Mouse (Mus musculus) CH12.LX (cell line): ENCODE data around the gene Rpusd3. TPM values are rescaled to one million over a fixed set of nuclear protein-coding genes. Genes with fewer than 3 reads are reported as not detected.

Experiments
- DNase-seq: peaks from one replicate; pipeline ENCODE4 v3.0.0-alpha.2; 2013; ENCODE audit errors: extremely low read depth
- H3K27ac ChIP-seq: 2 replicates; pipeline ENCODE4 v1.5.1; 2012; ENCODE audit warnings: low read depth, mild to moderate bottlenecking, control low read depth, moderate library complexity; ENCODE audit not compliant: insufficient read depth
- H3K27me3 ChIP-seq: replicated peaks from 2 replicates; pipeline ENCODE3; 2012; ENCODE audit warnings: inconsistent platforms
- H3K36me3 ChIP-seq, 2 experiments: replicated peaks in 1 of 2; 2 replicates each; pipeline versions ENCODE3 to v1.6.1; 2012; ENCODE audit warnings: inconsistent platforms in 1 of 2, low read length in 1 of 2, mild to moderate bottlenecking in 1 of 2, mixed read lengths in 1 of 2, moderate library complexity in 1 of 2; ENCODE audit not compliant: control insufficient read depth in 1 of 2, insufficient read depth in 1 of 2
- H3K4me1 ChIP-seq, 2 experiments: 2 replicates each; pipeline ENCODE4 v1.6.1; 2012; ENCODE audit warnings: inconsistent platforms in 1 of 2, moderate library complexity in 1 of 2; ENCODE audit not compliant: insufficient read depth in 2 of 2, control insufficient read depth in 1 of 2
- H3K4me2 ChIP-seq: 2 replicates; pipeline ENCODE4 v1.6.1; 2012; ENCODE audit warnings: low read depth, mild to moderate bottlenecking, control low read depth; ENCODE audit not compliant: poor library complexity, insufficient read depth, severe bottlenecking
- H3K4me3 ChIP-seq, 3 experiments: fragments of 150-350 bp in 1 of 3; sonication (generic) in 1 of 3; replicated peaks in 1 of 3; 2 replicates each; pipeline versions ENCODE3 to v1.5.1; 2011 to 2012; ENCODE audit warnings: low read depth in 2 of 3, low read length in 2 of 3, mild to moderate bottlenecking in 2 of 3, moderate library complexity in 2 of 3, control low read depth in 1 of 3, improper control_type of control experiment in 1 of 3, inconsistent platforms in 1 of 3, mixed read lengths in 1 of 3; ENCODE audit not compliant: poor library complexity in 1 of 3
- H3K79me2 ChIP-seq: replicated peaks from 2 replicates; pipeline ENCODE4 v1.6.1; 2012; ENCODE audit warnings: mild to moderate bottlenecking, moderate library complexity; ENCODE audit not compliant: control insufficient read depth, poor library complexity, insufficient read depth, severe bottlenecking; ENCODE audit errors: extremely low read depth
- H3K9ac ChIP-seq: 2 replicates; pipeline ENCODE4 v1.6.1; 2012; ENCODE audit warnings: low read depth, mild to moderate bottlenecking, control low read depth, moderate library complexity; ENCODE audit not compliant: insufficient read depth
- H3K9me3 ChIP-seq: replicated peaks from 2 replicates; pipeline ENCODE3; 2012; ENCODE audit warnings: low read length, inconsistent platforms, mixed read lengths
- BHLHE40 ChIP-seq: IDR thresholded peaks from 2 replicates; pipeline ENCODE4 v1.6.1; 2011; ENCODE audit warnings: mild to moderate bottlenecking, low read depth, low read length, improper control_type of control experiment
- CHD1 ChIP-seq: IDR thresholded peaks from 2 replicates; pipeline ENCODE4 v1.6.1; 2012; ENCODE audit warnings: low read depth, low read length, improper control_type of control experiment, inconsistent platforms
- CHD2 ChIP-seq: IDR thresholded peaks from 2 replicates; pipeline ENCODE4 v1.6.1; 2011; ENCODE audit warnings: low read length, improper control_type of control experiment
- CTCF ChIP-seq, 2 experiments: IDR thresholded peaks in 1 of 2; conservative IDR thresholded peaks in 1 of 2; 2 replicates each; pipeline ENCODE4 v1.5.1; 2011 to 2012; ENCODE audit warnings: low read depth in 2 of 2, low read length in 2 of 2, improper control_type of control experiment in 1 of 2, inconsistent platforms in 1 of 2, mild to moderate bottlenecking in 1 of 2, moderate library complexity in 1 of 2
- E2F4 ChIP-seq: IDR thresholded peaks from 2 replicates; pipeline ENCODE4 v1.6.1; 2011; ENCODE audit warnings: low read depth, low read length, improper control_type of control experiment; ENCODE audit not compliant: insufficient replicate concordance
- ELF1 ChIP-seq: IDR thresholded peaks from 2 replicates; pipeline ENCODE4 v1.6.1; 2014; ENCODE audit warnings: low read depth, mild to moderate bottlenecking, inconsistent platforms, low read length, improper control_type of control experiment
- EP300 ChIP-seq: IDR thresholded peaks from 2 replicates; pipeline ENCODE4 v1.6.1; 2011; ENCODE audit warnings: low read length, improper control_type of control experiment
- ETS1 ChIP-seq: conservative IDR thresholded peaks from 2 replicates; pipeline ENCODE4 v1.6.1; 2012; ENCODE audit warnings: low read depth, mild to moderate bottlenecking, inconsistent platforms, low read length, improper control_type of control experiment, moderate library complexity
- GABPA ChIP-seq: IDR thresholded peaks from 2 replicates; pipeline ENCODE4 v1.6.1; 2012; ENCODE audit warnings: low read depth, low read length, improper control_type of control experiment, inconsistent platforms; ENCODE audit not compliant: insufficient replicate concordance
- HCFC1 ChIP-seq: IDR thresholded peaks from 2 replicates; pipeline ENCODE4 v1.6.1; 2012; ENCODE audit warnings: low read depth, mild to moderate bottlenecking, inconsistent platforms, low read length, improper control_type of control experiment
- IRF4 ChIP-seq: IDR thresholded peaks from 2 replicates; pipeline ENCODE4 v1.6.1; 2014; ENCODE audit warnings: low read depth, mild to moderate bottlenecking, inconsistent platforms, low read length, improper control_type of control experiment
- JUN ChIP-seq: IDR thresholded peaks from 2 replicates; pipeline ENCODE4 v1.6.1; 2011; ENCODE audit warnings: low read depth, mild to moderate bottlenecking, low read length, improper control_type of control experiment, moderate library complexity; ENCODE audit not compliant: insufficient read depth
- JUND ChIP-seq: conservative IDR thresholded peaks from 2 replicates; pipeline ENCODE4 v1.6.1; 2011; ENCODE audit warnings: low read depth, low read length, improper control_type of control experiment
- KAT2A ChIP-seq: IDR thresholded peaks from 2 replicates; pipeline ENCODE4 v1.6.1; 2012; ENCODE audit warnings: low read length, improper control_type of control experiment, inconsistent platforms; ENCODE audit not compliant: insufficient replicate concordance
- MAFK ChIP-seq: IDR thresholded peaks from 2 replicates; pipeline ENCODE4 v1.6.1; 2011; ENCODE audit warnings: low read length, improper control_type of control experiment; ENCODE audit not compliant: insufficient replicate concordance
- MAX ChIP-seq: IDR thresholded peaks from 2 replicates; pipeline ENCODE4 v1.6.1; 2011; ENCODE audit warnings: low read length, improper control_type of control experiment
- MAZ ChIP-seq: IDR thresholded peaks from 2 replicates; pipeline ENCODE4 v1.6.1; 2012; ENCODE audit warnings: low read depth, mild to moderate bottlenecking, inconsistent platforms, low read length, improper control_type of control experiment, moderate library complexity
- MEF2A ChIP-seq: IDR thresholded peaks from 2 replicates; pipeline ENCODE4 v1.6.1; 2014; ENCODE audit warnings: low read depth, mild to moderate bottlenecking, inconsistent platforms, low read length, improper control_type of control experiment, borderline replicate concordance
- MXI1 ChIP-seq: IDR thresholded peaks from 2 replicates; pipeline ENCODE4 v1.6.1; 2011; ENCODE audit warnings: mild to moderate bottlenecking, low read depth, low read length, improper control_type of control experiment
- MYC ChIP-seq: IDR thresholded peaks from 2 replicates; pipeline ENCODE4 v1.6.1; 2011; ENCODE audit warnings: low read depth, mild to moderate bottlenecking, improper control_type of control experiment, low read length
- NELFE ChIP-seq: IDR thresholded peaks from 2 replicates; pipeline ENCODE4 v1.6.1; 2011; ENCODE audit warnings: low read depth, low read length, improper control_type of control experiment
- NRF1 ChIP-seq: IDR thresholded peaks from 2 replicates; pipeline ENCODE4 v1.6.1; 2014; ENCODE audit warnings: low read depth, mild to moderate bottlenecking, inconsistent platforms, low read length, improper control_type of control experiment, moderate library complexity
- PAX5 ChIP-seq: IDR thresholded peaks from 2 replicates; pipeline ENCODE4 v1.6.1; 2012; ENCODE audit warnings: low read length, inconsistent platforms, mixed read lengths
- POLR2A ChIP-seq: IDR thresholded peaks from 2 replicates; pipeline ENCODE4 v1.6.1; 2011; ENCODE audit warnings: low read depth, mild to moderate bottlenecking, improper control_type of control experiment, low read length
- POLR2AphosphoS2 ChIP-seq: IDR thresholded peaks from 2 replicates; pipeline ENCODE4 v1.6.1; 2011; ENCODE audit warnings: low read depth, low read length, improper control_type of control experiment
- RAD21 ChIP-seq: IDR thresholded peaks from 2 replicates; pipeline ENCODE4 v1.6.1; 2011; ENCODE audit warnings: low read depth, mild to moderate bottlenecking, low read length, improper control_type of control experiment, moderate library complexity
- RCOR1 ChIP-seq: conservative IDR thresholded peaks from 2 replicates; pipeline ENCODE4 v1.6.1; 2012; ENCODE audit warnings: low read depth, mild to moderate bottlenecking, inconsistent platforms, low read length, improper control_type of control experiment
- SIN3A ChIP-seq: IDR thresholded peaks from 2 replicates; pipeline ENCODE4 v1.6.1; 2012; ENCODE audit warnings: low read length, improper control_type of control experiment, inconsistent platforms
- SMC3 ChIP-seq: IDR thresholded peaks from 2 replicates; pipeline ENCODE4 v1.6.1; 2011; ENCODE audit warnings: low read depth, low read length, improper control_type of control experiment
- TBP ChIP-seq: conservative IDR thresholded peaks from 2 replicates; pipeline ENCODE4 v1.6.1; 2011; ENCODE audit warnings: low read depth, low read length, improper control_type of control experiment
- TCF12 ChIP-seq: IDR thresholded peaks from 2 replicates; pipeline ENCODE4 v1.6.1; 2014; ENCODE audit warnings: low read depth, mild to moderate bottlenecking, inconsistent platforms, low read length, improper control_type of control experiment
- UBTF ChIP-seq: IDR thresholded peaks from 2 replicates; pipeline ENCODE4 v1.6.1; 2012; ENCODE audit warnings: low read depth, mild to moderate bottlenecking, inconsistent platforms, low read length, improper control_type of control experiment, moderate library complexity
- USF1 ChIP-seq: IDR thresholded peaks from 2 replicates; pipeline ENCODE4 v1.6.1; 2014; ENCODE audit warnings: low read depth, mild to moderate bottlenecking, inconsistent platforms, low read length, improper control_type of control experiment
- USF2 ChIP-seq: conservative IDR thresholded peaks from 2 replicates; pipeline ENCODE4 v1.6.1; 2011; ENCODE audit warnings: low read depth, low read length, improper control_type of control experiment
- ZC3H11A ChIP-seq: IDR thresholded peaks from 2 replicates; pipeline ENCODE4 v1.6.1; 2012; ENCODE audit warnings: low read depth, mild to moderate bottlenecking, inconsistent platforms, low read length, improper control_type of control experiment
- ZKSCAN1 ChIP-seq: IDR thresholded peaks from 2 replicates; pipeline ENCODE4 v1.6.1; 2012; ENCODE audit warnings: low read depth, inconsistent platforms, low read length, improper control_type of control experiment, borderline replicate concordance
- ZMIZ1 ChIP-seq: IDR thresholded peaks from 2 replicates; pipeline ENCODE4 v1.6.1; 2012; ENCODE audit warnings: low read depth, mild to moderate bottlenecking, inconsistent platforms, low read length, improper control_type of control experiment
- ZNF384 ChIP-seq: IDR thresholded peaks from 2 replicates; pipeline ENCODE4 v1.6.1; 2012; ENCODE audit warnings: low read depth, low read length, improper control_type of control experiment, inconsistent platforms
- dilution Hi-C: fragments of 300-500 bp; cut with MboI; formaldehyde crosslinking; loops from 2 replicates; pipeline ENCODE4 v1.14.3; 2020; ENCODE audit warnings: low sequenced_read_pairs; ENCODE audit not compliant: extremely low pct_unique_long_range_greater_than_20kb, extremely low pct_ligation_motif_present
- in situ Hi-C: fragments of 300-500 bp; cut with MboI; formaldehyde crosslinking; loops from 3 replicates; pipeline ENCODE4 v1.14.3; 2019; ENCODE audit warnings: low sequenced_read_pairs, low pct_ligation_motif_present, low pct_unique_long_range_greater_than_20kb, mixed read lengths
- polyA plus RNA-seq: library from polyadenylated mRNA; unstranded; fragments of >175 nt; gene quantifications from 2 replicates; pipeline ENCODE4 v1.2.1, GENCODE M21; 2012; ENCODE audit warnings: low read depth; ENCODE audit not compliant: insufficient read length
- total RNA-seq, 2 experiments: library from RNA; depleted of rRNA; stranded (reverse); fragments of 300-350 nt in 1 of 2; fragments of >200 nt in 1 of 2; gene quantifications; 2 replicates each; pipeline ENCODE4 v1.2.3; 2012 to 2014

Gene Rpusd3
- total and polyA plus RNA-seq, 3 experiments, result 22.1 to 26.5 (median 26.3) TPM

DNA sequence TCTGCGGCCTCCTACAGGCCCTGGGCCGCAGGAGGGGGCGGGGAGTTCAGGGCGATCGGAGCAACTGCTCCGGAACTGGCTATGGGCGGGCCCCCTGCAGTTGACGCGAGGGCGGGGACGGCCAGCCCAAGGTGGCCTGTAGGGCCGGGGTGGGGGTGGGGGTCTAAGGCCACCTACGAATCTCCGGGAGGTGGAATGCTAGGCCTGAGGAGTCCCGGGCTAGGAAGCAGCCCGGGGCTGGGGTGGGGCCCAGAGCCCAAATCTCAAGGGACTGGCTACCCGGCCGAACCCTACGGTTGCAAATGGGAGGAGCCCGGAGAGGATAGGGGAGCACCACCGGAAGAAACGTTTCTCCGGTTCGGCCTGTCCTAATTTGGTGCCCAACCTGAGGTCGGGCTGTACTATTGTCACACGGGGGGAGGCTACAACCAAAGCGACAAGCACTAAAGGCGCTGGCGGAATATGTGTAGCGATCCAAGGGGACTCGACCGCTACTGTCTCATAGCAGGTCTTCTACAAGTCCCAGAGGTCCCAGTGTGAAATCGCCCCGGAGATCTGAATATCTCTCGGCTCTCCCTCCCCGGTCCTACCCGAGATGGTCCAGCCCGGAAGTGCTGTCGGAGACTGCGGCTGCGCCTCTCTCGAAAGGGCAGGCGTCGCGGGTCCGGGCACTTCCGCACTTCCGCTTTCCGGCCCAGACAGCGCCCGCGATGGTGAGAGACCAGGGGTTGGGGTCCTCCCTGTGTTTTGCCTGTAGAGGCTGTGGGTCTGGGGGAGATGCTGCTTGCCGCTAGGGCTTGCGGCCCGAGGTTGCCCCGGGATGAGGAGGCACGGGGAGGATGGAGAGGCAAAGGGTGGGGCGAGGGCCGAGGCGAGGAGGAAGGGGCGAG, 41.4 kb downstream of the Rpusd3 start, which contains the start of the genes Tada3 and Arpc4:
Gene Tada3 (minus strand): TSS at position 388 of the 890 bp plus-strand sequence.
Gene Arpc4 (plus strand): TSS at position 620 of the 890 bp plus-strand sequence.
- TF ChIP-seq POLR2A (peak; percentile 80), CHD1 (peak; percentile 100), CTCF (conservative IDR thresholded peaks at IDR 0.05 in 1 of 2, IDR thresholded peaks at IDR 0.05 in 1 of 2; ENCODE audit: low read depth in 2 of 2, low read length in 2 of 2) (no peak), TCF12 (peak; percentile 92), JUND (no peak), POLR2AphosphoS2 (peak; percentile 69; the same call in 1 of the 2 replicates), MYC (peak; percentile 41; the same call in 1 of the 2 replicates), USF2 (no peak), ZKSCAN1 (no peak), USF1 (no peak), MXI1 (peak; percentile 36), E2F4 (no peak), UBTF (peak; percentile 54), EP300 (no peak), ETS1 (no peak), MAX (no peak; the same call in 1 of the 2 replicates), SMC3 (no peak), RAD21 (no peak), NELFE (peak; percentile 83), GABPA (no peak), ZMIZ1 (peak; percentile 81), IRF4 (no peak; the same call in none of the 2 replicates), RCOR1 (no peak), ELF1 (peak; percentile 98), ZNF384 (no peak), ZC3H11A (no peak), HCFC1 (peak; percentile 82), CHD2 (peak; percentile 29; the same call in 1 of the 2 replicates), MAFK (no peak), KAT2A (peak; percentile 42; the same call in 1 of the 2 replicates), BHLHE40 (peak; percentile 55), MAZ (no peak; the same call in 1 of the 2 replicates), PAX5 (no peak), TBP (peak; percentile 74; the same call in 1 of the 2 replicates), MEF2A (no peak), SIN3A (peak; percentile 88), NRF1 (peak; percentile 84), JUN (no peak)
- Histone ChIP-seq H3K27me3 (no peaks in the 10 kb centered on the region), H3K9me3 (no peaks in the 10 kb centered on the region), H3K4me1 (peaks cover 8 to 27% of the 10 kb centered on the region in 2 experiments; a peak in 3 of 4 replicates), H3K36me3 (peaks cover 39 to 59% of the 10 kb centered on the region in 2 experiments), H3K27ac (peak within 1 kb of the TSS; percentile 71), H3K4me3 (peak within 1 kb of the TSS; percentile 86 to 99 (median 95)), H3K4me2 (peak within 1 kb of the TSS; percentile 89), H3K79me2 (peaks cover 42% of the 10 kb centered on the region), H3K9ac (peak within 1 kb of the TSS; percentile 90)
- dilution Hi-C loops, result no loop called here
- peak; percentile 96 for DNase-seq
- in situ Hi-C loops, result no loop called here
